Mouse (Mus musculus) forebrain, embryonic 12.5 days (tissue): ENCODE results near the gene Tgfbr3. TPM values are rescaled to one million over a fixed set of nuclear protein-coding genes. Genes with fewer than 3 reads are reported as not detected.

ENCODE experiments used
- ATAC-seq: fragments of 200-750 bp; cut with Nextera tagmentation; 2 replicates; pipeline ENCODE4 v1.8.0; 2017; ENCODE audit warnings: moderate TSS enrichment; ENCODE audit not compliant: low FRiP score
- H3K27ac ChIP-seq: fragments of 300-500 bp; sonication (generic); 2 replicates; pipeline ENCODE4 v1.5.1; 2016; ENCODE audit warnings: mild to moderate bottlenecking
- H3K27me3 ChIP-seq: fragments of 300-500 bp; sonication (generic); 2 replicates; pipeline ENCODE4 v1.6.1; 2016; ENCODE audit warnings: mild to moderate bottlenecking
- H3K36me3 ChIP-seq: fragments of 300-500 bp; sonication (generic); replicated peaks from 2 replicates; pipeline ENCODE4 v1.6.1; 2016; ENCODE audit warnings: mild to moderate bottlenecking
- H3K4me1 ChIP-seq: fragments of 300-500 bp; sonication (generic); 2 replicates; pipeline ENCODE4 v1.6.1; 2016
- H3K4me2 ChIP-seq: fragments of 300-500 bp; sonication (generic); 2 replicates; pipeline ENCODE4 v1.6.1; 2016; ENCODE audit warnings: mild to moderate bottlenecking, moderate library complexity
- H3K4me3 ChIP-seq: fragments of 300-500 bp; sonication (generic); replicated peaks from 2 replicates; pipeline ENCODE4 v1.5.1; 2016; ENCODE audit warnings: mild to moderate bottlenecking
- H3K9ac ChIP-seq: fragments of 300-500 bp; sonication (generic); 2 replicates; pipeline ENCODE4 v1.6.1; 2016; ENCODE audit warnings: mild to moderate bottlenecking
- H3K9me3 ChIP-seq: fragments of 300-500 bp; sonication (generic); 2 replicates; pipeline ENCODE4 v1.6.1; 2016
- WGBS: fragments of 180-500 bp; shearing (Covaris S2); methylation state at CpG from one replicate; pipeline ENCODE4 v1.1.7; 2016; 5-methylcytosine and 5-hydroxymethylcytosine counted together
- polyA plus RNA-seq: library from polyadenylated mRNA; unstranded; fragments of >200 nt; fragmentation: Nextera tagmentation; extraction: Ambion mirVana; gene quantifications from 2 replicates; pipeline ENCODE4 v1.2.1, GENCODE M21; 2016

Gene Tgfbr3
- polyA plus RNA-seq, 1 experiment from 2014 or later: 5.7 TPM

- H3K27me3 ChIP-seq: peaks cover 8% of the 10 kb centered on the region; the same call in 1 of the 2 replicates
- no peak for ATAC-seq
- 88% methylated on average over 7 of the region's 7 CpGs for WGBS
Observed at GRCm38 (mm10) chr5:107067531-107067930, 221.9 kb downstream of the Tgfbr3 start.

GRCm38 (mm10) chr5:107064922-107065321 is 224.5 kb downstream of the Tgfbr3 start:
- Histone ChIP-seq H3K9me3 (no peaks in the 10 kb centered on the region), H3K27me3 (peaks cover 8% of the 10 kb centered on the region; the same call in 1 of the 2 replicates), H3K27ac (no peak overlapping the region), H3K4me3 (no peak overlapping the region), H3K9ac (no peak overlapping the region), H3K36me3 (no peaks in the 10 kb centered on the region), H3K4me2 (no peak overlapping the region), H3K4me1 (peaks cover 8% of the 10 kb centered on the region; the same call in 1 of the 2 replicates)
- no peak for ATAC-seq
- 70% methylated on average over 5 of the region's 5 CpGs for WGBS

More at GRCm38 (mm10) chr5:107067531-107067930, 221.9 kb downstream of the Tgfbr3 start:
- no peaks in the 10 kb centered on the region for H3K9me3 ChIP-seq
- H3K4me2 ChIP-seq: no peak overlapping the region
- H3K4me3 ChIP-seq: no peak overlapping the region
- H3K4me1 ChIP-seq: peaks cover under 1% of the 10 kb centered on the region; the same call in 1 of the 2 replicates
- H3K36me3 ChIP-seq: no peaks in the 10 kb centered on the region
- H3K27ac ChIP-seq: no peak overlapping the region
- no peak overlapping the region for H3K9ac ChIP-seq

DNA sequence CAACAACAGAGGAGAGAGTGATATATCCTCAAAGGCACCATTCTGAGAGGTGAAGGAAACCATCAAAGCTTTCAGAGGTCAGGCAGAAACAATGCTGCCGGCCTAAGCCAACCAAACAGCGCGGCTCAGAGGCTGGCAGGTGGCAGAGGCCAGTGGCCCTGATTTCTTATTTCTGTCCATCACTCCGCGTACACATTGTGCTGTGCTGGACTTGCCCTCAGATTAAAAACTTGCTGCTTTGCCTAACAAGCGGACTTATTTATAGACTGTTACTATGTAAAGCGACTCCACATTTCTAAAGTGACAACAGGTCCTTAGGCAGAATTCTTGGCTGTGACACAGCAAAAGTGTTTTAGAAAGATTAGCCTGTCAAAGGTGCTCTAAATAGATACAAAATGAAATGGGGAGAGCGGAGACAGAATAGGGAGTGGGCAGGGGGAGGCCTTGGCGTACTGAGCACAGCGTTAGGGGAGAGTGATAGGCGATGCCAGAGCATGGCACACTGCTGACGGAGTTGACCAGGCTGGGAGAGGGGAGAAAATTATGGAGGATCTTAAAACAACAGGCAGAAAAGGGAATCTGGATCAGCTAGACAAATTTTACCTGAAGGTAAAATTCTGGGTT is 227.1 kb downstream of the Tgfbr3 start:
- H3K27ac ChIP-seq: no peak overlapping the region
- no peaks in the 10 kb centered on the region for H3K36me3 ChIP-seq
- H3K9me3 ChIP-seq: no peaks in the 10 kb centered on the region
- no peak for ATAC-seq
- no peak overlapping the region for H3K4me3 ChIP-seq
- no peak overlapping the region for H3K9ac ChIP-seq
- H3K4me1 ChIP-seq: peaks cover 8% of the 10 kb centered on the region; the same call in 1 of the 2 replicates
- H3K27me3 ChIP-seq: peaks cover 8% of the 10 kb centered on the region; the same call in 1 of the 2 replicates
- H3K4me2 ChIP-seq: no peak overlapping the region
- 53% methylated on average over 12 of the region's 12 CpGs for WGBS

DNA sequence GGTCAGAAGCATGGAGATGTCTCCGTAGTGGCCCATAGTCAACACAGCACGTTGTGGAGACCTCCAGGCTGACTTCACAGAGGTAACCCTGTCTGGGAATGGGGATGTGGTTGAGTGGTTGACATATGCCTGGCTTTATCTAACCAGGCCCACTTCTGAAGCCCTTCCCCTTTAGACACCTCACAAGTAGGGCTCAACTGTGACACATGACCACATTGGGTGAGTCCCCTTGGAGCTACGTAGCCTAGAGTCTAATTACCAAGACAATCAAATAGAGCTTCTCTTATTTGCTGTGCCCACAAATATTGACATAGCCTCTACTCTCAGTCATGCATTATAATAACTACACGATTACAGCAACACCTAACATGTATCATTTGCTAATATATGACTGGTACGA is 229.9 kb downstream of the Tgfbr3 start:
- no peak overlapping the region for H3K4me3 ChIP-seq
- H3K27me3 ChIP-seq: no peaks in the 10 kb centered on the region
- H3K4me2 ChIP-seq: no peak overlapping the region
- no peak overlapping the region for H3K9ac ChIP-seq
- no peak overlapping the region for H3K27ac ChIP-seq
- no peaks in the 10 kb centered on the region for H3K36me3 ChIP-seq
- no peaks in the 10 kb centered on the region for H3K9me3 ChIP-seq
- WGBS: 85% methylated on average over 5 of the region's 5 CpGs
- no peak for ATAC-seq
- peaks cover 17% of the 10 kb centered on the region for H3K4me1 ChIP-seq

DNA sequence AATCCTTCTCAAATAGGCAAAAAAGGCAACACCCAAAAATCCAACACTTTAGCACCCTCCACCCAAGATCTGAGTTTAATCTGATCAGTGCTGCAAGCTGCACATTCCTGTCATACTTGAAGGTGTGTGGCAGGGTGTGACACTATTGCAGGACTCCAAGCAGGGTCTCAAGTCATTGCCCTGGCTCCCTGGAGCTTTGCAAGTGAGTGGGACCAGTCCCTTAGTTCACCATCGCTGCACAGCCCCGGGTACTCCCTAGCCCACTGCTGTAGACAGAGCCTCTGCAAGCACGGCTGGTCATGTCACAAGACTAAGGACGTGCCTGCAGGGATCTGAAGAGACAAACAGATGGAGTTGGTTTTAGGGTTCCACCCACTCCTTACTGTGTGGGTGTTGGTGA is 230.8 kb downstream of the Tgfbr3 start:
- H3K9me3 ChIP-seq: no peaks in the 10 kb centered on the region
- no peak overlapping the region for H3K9ac ChIP-seq
- H3K27me3 ChIP-seq: no peaks in the 10 kb centered on the region
- H3K4me3 ChIP-seq: no peak overlapping the region
- H3K36me3 ChIP-seq: no peaks in the 10 kb centered on the region
- ATAC-seq: no peak
- H3K4me1 ChIP-seq: peaks cover 17% of the 10 kb centered on the region
- H3K27ac ChIP-seq: no peak overlapping the region
- 86% methylated on average over 4 of the region's 4 CpGs for WGBS
- no peak overlapping the region for H3K4me2 ChIP-seq

Other genes with a start within 250 kb of the Tgfbr3 start
- 1.4 TPM in 2 replicates for gene Brdt, start 41.5 kb upstream of the Tgfbr3 start, polyA plus RNA-seq
- gene Ephx4, start 113.1 kb upstream of the Tgfbr3 start, polyA plus RNA-seq: 0.56 and 0.98 TPM in 2 replicates
- not detected in 2 replicates for gene Lpcat2b, start 141.9 kb upstream of the Tgfbr3 start, polyA plus RNA-seq
- gene Btbd8, start 148.4 kb upstream of the Tgfbr3 start, polyA plus RNA-seq: 10.9 and 13.2 TPM in 2 replicates
- 0.32 and 0.49 TPM in 2 replicates for gene Gm42669, start 218.0 kb upstream of the Tgfbr3 start, polyA plus RNA-seq
- gene 1700028K03Rik, start 245.1 kb upstream of the Tgfbr3 start, polyA plus RNA-seq: 0.06 and 0.19 TPM in 2 replicates